Mouse (Mus musculus) kidney, embryonic 15.5 days (tissue): ENCODE data around the gene Gm20911. TPM values are rescaled to one million over a fixed set of nuclear protein-coding genes. Genes with fewer than 3 reads are reported as not detected.
"Not testable (repeated sequence)": the region's sequence is repeated elsewhere in the genome, so short reads cannot be mapped to it uniquely, and the experiment has no call there.

ENCODE experiments used
- ATAC-seq: fragments of 200-750 bp; cut with Nextera tagmentation; replicated peaks from 2 replicates; pipeline ENCODE4 v1.8.0; 2017; ENCODE audit warnings: moderate TSS enrichment; ENCODE audit not compliant: low FRiP score
- H3K27ac ChIP-seq: fragments of 300-500 bp; sonication (generic); 2 replicates; pipeline ENCODE4 v1.5.1; 2015; ENCODE audit warnings: mild to moderate bottlenecking, inconsistent platforms
- H3K27me3 ChIP-seq: fragments of 300-500 bp; sonication (generic); 2 replicates; pipeline ENCODE4 v1.6.1; 2015; ENCODE audit warnings: inconsistent platforms
- H3K36me3 ChIP-seq: fragments of 300-500 bp; sonication (generic); 2 replicates; pipeline ENCODE4 v1.6.1; 2015; ENCODE audit warnings: inconsistent platforms
- H3K4me1 ChIP-seq: fragments of 300-500 bp; sonication (generic); 2 replicates; pipeline ENCODE4 v1.6.1; 2015; ENCODE audit warnings: inconsistent platforms
- H3K4me2 ChIP-seq: fragments of 300-500 bp; sonication (generic); 2 replicates; pipeline ENCODE4 v1.6.1; 2015; ENCODE audit warnings: moderate library complexity, mild to moderate bottlenecking, inconsistent platforms
- H3K4me3 ChIP-seq: fragments of 300-500 bp; sonication (generic); replicated peaks from 2 replicates; pipeline ENCODE4 v1.5.1; 2015; ENCODE audit warnings: mild to moderate bottlenecking, inconsistent platforms
- H3K9ac ChIP-seq: fragments of 300-500 bp; sonication (generic); 2 replicates; pipeline ENCODE4 v1.6.1; 2015; ENCODE audit warnings: mild to moderate bottlenecking, inconsistent platforms
- H3K9me3 ChIP-seq: fragments of 300-500 bp; sonication (generic); replicated peaks from 2 replicates; pipeline ENCODE4 v1.6.1; 2016; ENCODE audit warnings: inconsistent platforms
- WGBS: fragments of 180-500 bp; shearing (Covaris S2); methylation state at CpG from one replicate; pipeline ENCODE4 v1.1.7; 2015; ENCODE audit warnings: mixed read lengths; 5-methylcytosine and 5-hydroxymethylcytosine counted together
- polyA plus RNA-seq: library from polyadenylated mRNA; unstranded; fragments of >200 nt; fragmentation: Nextera tagmentation; extraction: Ambion mirVana; gene quantifications from 2 replicates; pipeline ENCODE4 v1.2.1, GENCODE M21; 2015

Gm20911 gene
- polyA plus RNA-seq, result not detected in 2 replicates

DNA sequence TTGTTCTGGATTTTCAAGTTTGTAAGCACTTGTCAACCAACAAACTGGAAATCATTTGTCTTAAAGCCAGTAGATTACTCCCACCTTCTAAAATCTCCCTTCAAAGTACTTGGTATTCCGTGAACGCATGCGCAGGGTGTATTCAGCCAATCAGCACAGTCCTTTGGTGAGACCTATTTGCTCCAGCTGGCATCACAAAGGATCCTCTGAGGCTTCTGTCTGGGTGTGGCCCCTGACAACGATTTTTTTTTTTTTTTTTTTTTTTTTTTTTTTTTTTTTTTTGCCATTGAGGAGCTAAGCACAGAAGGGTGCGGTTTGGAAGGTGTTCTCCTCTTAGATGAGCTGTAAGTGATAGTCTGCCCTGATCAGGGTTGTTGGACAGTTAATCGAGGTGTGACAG is at the start of gene Gm20911:
Gene Gm20911 (plus strand): TSS at position 301 of the 400 bp plus-strand sequence.
- H3K27ac ChIP-seq, H3K4me3 ChIP-seq, H3K4me2 ChIP-seq, H3K9ac ChIP-seq, ATAC-seq, H3K27me3 ChIP-seq, H3K4me1 ChIP-seq, H3K9me3 ChIP-seq, H3K36me3 ChIP-seq: not testable (repeated sequence)
- WGBS, result no CpG with 5 or more reads among the region's 6 CpGs
